Mouse (Mus musculus): ENCODE measurements around the gene Rdh5. TPM values are rescaled to one million over a fixed set of nuclear protein-coding genes. Genes with fewer than 3 reads are reported as not detected.
A peak's percentile ranks its signal among the peaks of the same experiment; 100 is the strongest.

Rdh5 gene
- polyA plus RNA-seq, 1 experiment from 2014 or later = 21.9 TPM

DNA sequence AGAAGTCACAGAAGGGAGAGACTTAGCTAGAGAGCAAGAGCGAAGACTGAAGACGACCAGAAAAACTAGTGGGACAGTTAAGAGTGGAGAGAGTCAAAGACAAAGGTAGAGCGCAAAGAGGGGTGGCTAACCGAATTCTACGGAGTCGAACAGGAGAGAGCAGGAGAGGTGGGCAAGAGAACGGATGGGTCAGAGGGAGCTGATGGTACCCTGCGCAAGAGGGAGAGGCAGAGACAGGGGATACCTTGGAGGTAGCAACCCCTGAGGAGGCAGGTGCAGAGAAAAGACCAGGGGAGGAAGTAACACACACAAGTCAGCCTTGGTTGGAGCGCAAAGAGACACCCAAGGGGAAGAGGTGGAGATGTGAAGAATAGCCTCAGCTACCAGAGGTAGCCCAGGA is 30.4 kb downstream of the Rdh5 start:
- H3K4me2 ChIP-seq (ENCODE audit: low read depth, low read length) = peak overlapping the region; percentile 71; the same call in 1 of the 2 replicates
- 6% methylated on average over 9 of the region's 9 CpGs for WGBS (ENCODE audit: insufficient replicate concordance)
- peak overlapping the region; percentile 63; the same call in 1 of the 2 replicates for H3K4me3 ChIP-seq (ENCODE audit: low read depth, low read length)
- peaks cover 5% of the 10 kb centered on the region; the same call in 1 of the 2 replicates for H3K4me1 ChIP-seq (ENCODE audit: control insufficient read depth, low read depth, low read length)
- no peaks in the 10 kb centered on the region for H3K9me3 ChIP-seq (replicated peaks; ENCODE audit: control insufficient read depth, low read length)
- no peak overlapping the region for H3K9ac ChIP-seq (ENCODE audit: low read depth, low read length)
- H3K36me3 ChIP-seq (ENCODE audit: control insufficient read depth, insufficient read depth) = no peaks in the 10 kb centered on the region
- ATAC-seq (ENCODE audit: low read depth) = no peak
- H3K27me3 ChIP-seq (ENCODE audit: control insufficient read depth, insufficient read depth, low read depth, low read length) = peaks cover 78% of the 10 kb centered on the region
- no peak overlapping the region for H3K27ac ChIP-seq (ENCODE audit: low read length)

DNA sequence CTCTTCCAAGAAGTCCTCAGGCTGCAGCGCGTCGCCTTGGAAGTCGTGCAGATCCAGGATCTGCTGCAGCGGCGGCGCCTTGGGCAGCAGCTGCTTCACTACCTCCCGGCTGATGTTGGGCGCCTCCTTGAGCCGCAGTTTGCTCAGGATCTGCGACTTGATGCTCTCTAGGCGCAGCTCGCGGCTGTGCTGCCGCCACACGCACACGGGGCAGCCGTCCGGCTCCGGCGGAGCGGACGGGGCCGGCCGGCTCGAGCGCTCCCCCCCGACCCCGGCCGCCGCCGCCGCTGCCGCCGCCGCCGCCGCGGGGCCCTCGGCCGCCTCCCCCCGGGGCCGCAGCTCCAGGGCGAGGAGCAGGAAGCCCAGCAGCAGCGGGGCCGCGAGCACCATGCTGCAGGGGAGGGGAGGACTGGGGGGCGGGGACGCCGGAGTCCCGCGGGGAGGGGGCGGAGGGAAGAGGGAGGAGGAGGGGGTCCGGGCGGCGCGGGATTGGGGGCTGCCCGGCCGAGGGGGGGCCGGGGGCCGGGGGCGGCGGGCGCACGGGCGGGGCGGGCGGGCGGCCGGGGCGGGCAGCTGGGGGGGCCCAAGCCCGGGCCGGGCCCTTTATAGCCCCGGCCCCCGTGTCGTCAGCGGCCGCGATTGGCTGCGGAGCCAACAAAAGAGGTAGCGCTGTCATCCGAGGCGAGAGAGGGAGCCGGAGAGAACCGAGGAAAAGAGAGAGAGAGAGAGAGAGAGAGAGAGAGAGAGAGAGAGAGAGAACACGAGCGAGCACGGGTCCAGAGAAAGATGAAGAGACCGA is 31.2 kb downstream of the Rdh5 start, which contains the start of gene Gdf11:
Gene Gdf11, minus strand, starts transcription at position 423 of the 799 bp plus-strand sequence.
- H3K4me3 ChIP-seq (ENCODE audit: low read depth, low read length) = peak within 1 kb of the TSS; percentile 63
- H3K4me1 ChIP-seq (ENCODE audit: control insufficient read depth, low read depth, low read length) = peaks cover 5% of the 10 kb centered on the region; the same call in 1 of the 2 replicates
- no peak within 1 kb of the TSS for H3K27ac ChIP-seq (ENCODE audit: low read length)
- H3K36me3 ChIP-seq (ENCODE audit: control insufficient read depth, insufficient read depth) = no peaks in the 10 kb centered on the region
- peak; percentile 27; the same call in 1 of the 2 replicates for ATAC-seq (ENCODE audit: low read depth)
- H3K27me3 ChIP-seq (ENCODE audit: control insufficient read depth, insufficient read depth, low read depth, low read length) = peaks cover 73% of the 10 kb centered on the region
- H3K4me2 ChIP-seq (ENCODE audit: low read depth, low read length) = peak within 1 kb of the TSS; percentile 71
- H3K9me3 ChIP-seq (replicated peaks; ENCODE audit: control insufficient read depth, low read length) = no peaks in the 10 kb centered on the region
- under 1% methylated on average over 53 of the region's 89 CpGs for WGBS (ENCODE audit: insufficient replicate concordance)
- peak within 1 kb of the TSS; percentile 43; the same call in 1 of the 2 replicates for H3K9ac ChIP-seq (ENCODE audit: low read depth, low read length)

DNA sequence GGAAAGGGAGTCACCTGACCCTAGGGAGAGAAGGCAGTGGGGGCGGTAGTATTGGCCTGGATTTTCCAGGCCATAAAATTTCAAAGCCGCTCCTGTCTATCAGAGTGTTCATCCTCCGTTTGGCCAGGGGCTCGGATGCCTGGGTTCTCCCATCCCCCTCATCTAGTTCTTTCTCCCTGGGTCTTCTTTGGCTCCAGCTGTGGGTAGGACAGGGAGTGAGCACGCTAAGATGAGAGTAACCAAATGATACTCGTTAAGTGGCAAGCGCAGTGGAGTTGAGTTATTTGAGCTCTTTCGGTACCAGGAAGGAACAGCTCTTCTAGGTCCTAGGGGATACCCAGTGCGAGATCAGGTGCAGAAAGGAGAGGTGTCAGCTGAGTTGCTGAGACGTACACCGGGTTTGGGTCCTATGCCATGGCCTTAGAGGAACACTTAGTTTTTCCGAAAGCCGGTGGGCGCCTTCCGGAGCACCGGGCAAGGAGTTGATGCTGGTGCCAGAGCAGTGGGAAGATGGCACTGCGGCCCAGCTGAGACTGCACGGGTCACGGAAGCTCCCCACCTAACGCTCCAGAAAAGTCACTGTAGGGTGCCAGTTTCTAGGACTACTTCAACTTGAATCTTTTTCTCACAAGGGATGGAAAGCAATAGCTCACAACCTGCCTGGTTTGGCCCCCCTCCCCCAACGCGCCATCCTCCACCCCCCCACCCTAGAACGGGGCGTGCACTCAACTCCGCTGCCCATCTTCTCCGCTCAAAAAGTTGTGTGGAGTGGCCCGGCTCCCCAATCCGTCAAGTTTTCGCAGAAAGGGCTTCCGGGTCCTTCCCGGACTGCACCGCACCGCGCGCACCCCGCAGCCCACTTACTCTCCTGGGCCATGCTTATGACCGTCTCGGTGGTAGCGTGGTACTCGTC is 32.0 kb downstream of the Rdh5 start:
- H3K4me2 ChIP-seq (ENCODE audit: low read depth, low read length) = peak overlapping the region; percentile 71
- H3K27me3 ChIP-seq (ENCODE audit: control insufficient read depth, insufficient read depth, low read depth, low read length) = peaks cover 65% of the 10 kb centered on the region
- no peaks in the 10 kb centered on the region for H3K36me3 ChIP-seq (ENCODE audit: control insufficient read depth, insufficient read depth)
- 3% methylated on average over 40 of the region's 40 CpGs for WGBS (ENCODE audit: insufficient replicate concordance)
- no peak overlapping the region; the same call in 1 of the 2 replicates for H3K9ac ChIP-seq (ENCODE audit: low read depth, low read length)
- no peak for ATAC-seq (ENCODE audit: low read depth)
- peaks cover 7% of the 10 kb centered on the region; the same call in 1 of the 2 replicates for H3K4me1 ChIP-seq (ENCODE audit: control insufficient read depth, low read depth, low read length)
- no peaks in the 10 kb centered on the region for H3K9me3 ChIP-seq (replicated peaks; ENCODE audit: control insufficient read depth, low read length)
- peak overlapping the region; percentile 63 for H3K4me3 ChIP-seq (ENCODE audit: low read depth, low read length)
- H3K27ac ChIP-seq (ENCODE audit: low read length) = no peak overlapping the region

DNA sequence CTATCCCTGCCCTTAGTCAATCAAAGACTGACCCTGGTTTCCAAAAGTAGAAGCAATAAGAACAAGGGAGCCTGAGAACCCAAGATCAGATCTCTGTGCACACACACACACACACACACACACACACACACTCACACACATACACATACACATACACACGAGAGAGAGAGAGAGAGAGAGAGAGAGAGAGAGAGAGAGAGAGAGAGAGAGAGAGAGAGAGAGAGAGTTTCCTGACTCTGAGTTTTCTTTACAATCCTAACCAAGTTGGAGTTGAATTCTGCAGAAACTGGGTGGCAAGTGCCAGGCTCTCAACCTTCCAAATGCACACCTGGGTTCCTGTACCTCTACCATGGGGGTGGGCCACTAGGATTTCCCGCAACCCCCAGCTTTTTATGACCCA is 32.8 kb downstream of the Rdh5 start:
- Histone ChIP-seq H3K9me3 (replicated peaks; ENCODE audit: control insufficient read depth, low read length) (no peaks in the 10 kb centered on the region), H3K36me3 (ENCODE audit: control insufficient read depth, insufficient read depth) (no peaks in the 10 kb centered on the region), H3K27ac (ENCODE audit: low read length) (no peak overlapping the region), H3K9ac (ENCODE audit: low read depth, low read length) (no peak overlapping the region), H3K4me3 (ENCODE audit: low read depth, low read length) (no peak overlapping the region), H3K4me1 (ENCODE audit: control insufficient read depth, low read depth, low read length) (peaks cover 7% of the 10 kb centered on the region; the same call in 1 of the 2 replicates), H3K4me2 (ENCODE audit: low read depth, low read length) (no peak overlapping the region), H3K27me3 (ENCODE audit: control insufficient read depth, insufficient read depth, low read depth, low read length) (peaks cover 57% of the 10 kb centered on the region)
- WGBS (ENCODE audit: insufficient replicate concordance) = 40% methylated on average over 1 of the region's 2 CpGs
- no peak for ATAC-seq (ENCODE audit: low read depth)

DNA sequence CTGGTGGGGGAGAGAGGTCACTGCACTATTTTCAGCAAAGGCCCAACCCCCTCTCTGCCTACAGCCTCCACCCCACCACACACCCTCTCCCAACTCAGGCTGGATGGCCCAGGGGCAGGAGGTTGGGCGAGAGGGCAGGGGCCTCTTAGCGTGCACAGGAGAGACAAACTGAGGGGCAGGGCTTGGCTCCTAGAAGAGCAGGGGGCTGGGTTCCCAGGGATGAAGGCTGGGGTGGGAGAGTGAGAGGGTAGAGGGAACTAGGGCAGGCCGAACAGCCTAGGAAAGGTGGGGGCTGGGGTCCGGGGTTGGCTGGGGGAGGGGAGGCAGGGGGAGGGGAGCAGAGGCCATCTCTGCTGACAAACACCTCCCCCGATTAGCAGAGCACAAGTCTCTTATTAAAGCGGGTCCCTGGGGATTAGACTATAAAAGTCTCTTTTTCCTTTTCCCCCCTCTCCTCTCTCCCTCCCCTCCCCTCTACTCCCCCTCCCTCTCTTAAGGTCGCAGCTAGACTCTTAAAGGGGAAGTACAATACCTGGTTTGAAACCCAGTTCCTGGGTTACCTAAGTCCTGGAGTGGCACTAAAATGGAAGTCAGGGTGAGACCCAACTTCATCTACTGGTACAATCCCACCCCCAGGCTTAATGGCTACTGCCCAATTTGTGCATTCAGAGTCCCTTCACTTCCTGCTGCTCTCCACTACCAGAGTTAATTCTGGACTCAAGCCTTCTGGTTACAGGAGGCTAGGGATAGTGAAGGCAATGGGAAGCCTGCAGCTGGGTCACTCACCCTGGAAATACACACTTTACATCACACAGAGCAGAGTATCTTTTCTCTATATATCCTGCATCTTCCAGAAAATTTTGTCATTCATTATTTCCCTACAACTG is 33.5 kb downstream of the Rdh5 start:
- Histone ChIP-seq H3K9me3 (replicated peaks; ENCODE audit: control insufficient read depth, low read length) (no peaks in the 10 kb centered on the region), H3K4me2 (ENCODE audit: low read depth, low read length) (peak overlapping the region; percentile 34), H3K4me3 (ENCODE audit: low read depth, low read length) (peak overlapping the region; percentile 13; the same call in 1 of the 2 replicates), H3K4me1 (ENCODE audit: control insufficient read depth, low read depth, low read length) (peaks cover 7% of the 10 kb centered on the region; the same call in 1 of the 2 replicates), H3K36me3 (ENCODE audit: control insufficient read depth, insufficient read depth) (no peaks in the 10 kb centered on the region), H3K27ac (ENCODE audit: low read length) (no peak overlapping the region), H3K9ac (ENCODE audit: low read depth, low read length) (no peak overlapping the region), H3K27me3 (ENCODE audit: control insufficient read depth, insufficient read depth, low read depth, low read length) (peaks cover 51% of the 10 kb centered on the region)
- peak; percentile 52 for ATAC-seq (ENCODE audit: low read depth)
- WGBS (ENCODE audit: insufficient replicate concordance) = 8% methylated on average over 7 of the region's 7 CpGs

DNA sequence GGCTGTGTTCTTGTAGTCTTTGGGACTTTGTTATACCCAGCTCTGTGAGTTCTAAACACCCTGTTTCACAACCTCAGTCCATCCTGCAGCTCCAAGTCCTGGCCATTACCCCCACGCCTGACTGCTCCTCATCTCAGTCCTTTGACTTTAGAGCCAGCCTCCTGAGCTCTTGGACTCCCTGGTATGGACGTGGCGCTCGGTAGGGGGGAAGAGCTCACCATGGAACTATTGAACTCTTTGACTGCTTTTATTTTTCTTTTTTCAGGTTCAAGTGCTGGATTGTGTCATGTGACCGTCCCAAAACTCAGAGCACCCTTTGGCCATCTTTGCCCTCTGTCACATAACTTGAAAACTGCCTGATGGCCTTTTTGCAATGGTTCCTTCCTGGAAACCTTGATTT is 40.6 kb downstream of the Rdh5 start:
- ATAC-seq (ENCODE audit: low read depth) = no peak
- H3K36me3 ChIP-seq (ENCODE audit: control insufficient read depth, insufficient read depth) = peaks cover 3% of the 10 kb centered on the region; the same call in 1 of the 2 replicates
- no peak overlapping the region for H3K4me3 ChIP-seq (ENCODE audit: low read depth, low read length)
- H3K27ac ChIP-seq (ENCODE audit: low read length) = no peak overlapping the region
- no peaks in the 10 kb centered on the region for H3K9me3 ChIP-seq (replicated peaks; ENCODE audit: control insufficient read depth, low read length)
- no peak overlapping the region for H3K9ac ChIP-seq (ENCODE audit: low read depth, low read length)
- H3K4me1 ChIP-seq (ENCODE audit: control insufficient read depth, low read depth, low read length) = peaks cover 2% of the 10 kb centered on the region; the same call in 1 of the 2 replicates
- H3K27me3 ChIP-seq (ENCODE audit: control insufficient read depth, insufficient read depth, low read depth, low read length) = no peaks in the 10 kb centered on the region
- WGBS (ENCODE audit: insufficient replicate concordance) = 78% methylated on average over 5 of the region's 5 CpGs
- no peak overlapping the region for H3K4me2 ChIP-seq (ENCODE audit: low read depth, low read length)

DNA sequence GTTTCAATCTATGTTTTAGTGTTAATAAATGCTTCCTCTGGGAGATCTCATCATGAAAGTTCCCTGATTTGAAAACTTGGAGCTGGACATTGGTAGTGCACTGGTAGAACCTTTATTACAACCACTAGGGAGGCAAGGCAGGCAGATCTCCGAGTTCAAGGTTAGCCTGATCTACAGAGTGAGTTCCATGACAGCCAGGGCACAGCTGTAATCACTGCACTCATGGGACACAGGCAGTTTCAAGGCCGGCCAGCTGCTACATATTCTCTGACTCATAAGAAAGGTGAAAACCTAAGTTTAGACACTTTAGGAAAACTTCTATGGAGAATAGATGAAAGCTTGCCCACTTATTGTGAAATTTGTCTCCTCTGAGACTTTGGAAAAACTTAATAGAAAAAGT is 43.9 kb downstream of the Rdh5 start:
- no peak for ATAC-seq (ENCODE audit: low read depth)
- no peaks in the 10 kb centered on the region for H3K4me1 ChIP-seq (ENCODE audit: control insufficient read depth, low read depth, low read length)
- H3K27me3 ChIP-seq (ENCODE audit: control insufficient read depth, insufficient read depth, low read depth, low read length) = no peaks in the 10 kb centered on the region
- H3K4me3 ChIP-seq (ENCODE audit: low read depth, low read length) = no peak overlapping the region
- peaks cover 8% of the 10 kb centered on the region; the same call in 1 of the 2 replicates for H3K36me3 ChIP-seq (ENCODE audit: control insufficient read depth, insufficient read depth)
- H3K9ac ChIP-seq (ENCODE audit: low read depth, low read length) = no peak overlapping the region
- H3K4me2 ChIP-seq (ENCODE audit: low read depth, low read length) = no peak overlapping the region
- no peaks in the 10 kb centered on the region for H3K9me3 ChIP-seq (replicated peaks; ENCODE audit: control insufficient read depth, low read length)
- 75% methylated on average over 2 of the region's 2 CpGs for WGBS (ENCODE audit: insufficient replicate concordance)
- H3K27ac ChIP-seq (ENCODE audit: low read length) = no peak overlapping the region

DNA sequence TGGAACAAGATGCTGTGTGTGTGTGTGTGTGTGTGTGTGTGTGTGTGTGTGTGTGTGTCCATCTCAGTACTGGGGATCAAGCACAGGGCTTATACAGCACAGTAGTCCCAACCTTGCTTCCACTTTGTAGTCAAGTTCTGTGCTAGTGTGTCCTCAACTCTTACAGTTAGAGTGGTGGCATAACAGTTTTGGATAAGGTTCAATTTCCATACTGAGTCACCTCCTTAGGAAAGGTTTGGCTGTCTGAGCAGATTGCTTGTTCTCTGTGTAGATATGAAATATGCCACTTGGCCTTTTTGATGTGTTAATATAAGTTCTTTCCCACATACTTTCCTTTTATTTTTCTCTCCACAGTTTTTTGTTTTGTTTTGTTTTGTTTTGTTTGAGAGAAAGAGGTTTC is 44.4 kb downstream of the Rdh5 start:
- no peak overlapping the region for H3K9ac ChIP-seq (ENCODE audit: low read depth, low read length)
- H3K4me1 ChIP-seq (ENCODE audit: control insufficient read depth, low read depth, low read length) = no peaks in the 10 kb centered on the region
- no peaks in the 10 kb centered on the region for H3K27me3 ChIP-seq (ENCODE audit: control insufficient read depth, insufficient read depth, low read depth, low read length)
- peaks cover 9% of the 10 kb centered on the region; the same call in 1 of the 2 replicates for H3K36me3 ChIP-seq (ENCODE audit: control insufficient read depth, insufficient read depth)
- no peaks in the 10 kb centered on the region for H3K9me3 ChIP-seq (replicated peaks; ENCODE audit: control insufficient read depth, low read length)
- ATAC-seq (ENCODE audit: low read depth) = no peak
- H3K4me3 ChIP-seq (ENCODE audit: low read depth, low read length) = no peak overlapping the region
- H3K27ac ChIP-seq (ENCODE audit: low read length) = no peak overlapping the region
- no peak overlapping the region for H3K4me2 ChIP-seq (ENCODE audit: low read depth, low read length)

All from liver, embryonic 16.5 days (tissue).